Mouse (Mus musculus) spleen, postnatal 0 days (tissue): ENCODE measurements around the gene Mthfd1. TPM values are rescaled to one million over a fixed set of nuclear protein-coding genes. Genes with fewer than 3 reads are reported as not detected.

Source experiments
- polyA plus RNA-seq: library from polyadenylated mRNA; unstranded; fragments of >200 nt; fragmentation: Nextera tagmentation; extraction: Ambion mirVana; gene quantifications from 2 replicates; pipeline ENCODE4 v1.2.1, GENCODE M21; 2015

Gene Mthfd1
- 55.7 and 60.5 TPM in 2 replicates for polyA plus RNA-seq

DNA sequence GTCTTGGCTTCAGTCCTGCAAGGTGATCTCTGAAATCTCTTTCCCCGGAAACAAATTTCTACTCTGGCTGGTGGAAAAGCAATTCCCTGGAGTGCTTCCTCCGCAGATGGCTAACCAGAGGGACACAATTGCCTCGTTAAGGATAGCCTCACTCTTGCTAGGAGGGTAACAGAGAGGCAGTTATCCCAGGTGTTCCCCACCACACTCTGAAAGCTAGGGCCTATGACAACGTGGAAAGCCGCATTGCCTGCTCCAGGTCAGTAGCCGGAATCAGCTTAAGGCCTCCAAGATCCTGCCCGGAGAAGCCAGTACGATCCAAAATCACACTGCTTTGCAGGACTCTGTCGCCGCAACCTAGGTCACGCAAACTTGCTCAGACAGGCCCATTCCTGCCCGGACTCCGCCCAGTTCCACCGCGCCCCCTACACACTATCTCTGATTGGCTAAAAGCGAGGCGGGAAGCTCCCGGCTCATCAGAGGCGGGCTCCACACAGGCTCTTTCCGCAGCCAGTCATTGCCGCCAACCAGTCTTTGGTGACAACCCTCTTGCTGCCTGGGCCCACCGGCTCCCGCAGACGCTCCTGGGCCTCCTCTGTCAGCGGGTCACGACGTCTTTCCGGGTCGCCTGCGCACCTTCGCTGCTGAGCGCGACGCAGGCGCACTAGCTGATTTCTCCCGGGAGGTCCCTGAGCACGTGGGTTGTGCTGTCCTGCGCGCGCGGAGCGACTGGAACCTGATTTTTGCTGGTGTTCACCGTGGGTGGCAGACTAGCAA lies at the start of gene Mthfd1:
Mthfd1 (plus strand) TSS at position 574 of the 774 bp plus-strand sequence.

DNA sequence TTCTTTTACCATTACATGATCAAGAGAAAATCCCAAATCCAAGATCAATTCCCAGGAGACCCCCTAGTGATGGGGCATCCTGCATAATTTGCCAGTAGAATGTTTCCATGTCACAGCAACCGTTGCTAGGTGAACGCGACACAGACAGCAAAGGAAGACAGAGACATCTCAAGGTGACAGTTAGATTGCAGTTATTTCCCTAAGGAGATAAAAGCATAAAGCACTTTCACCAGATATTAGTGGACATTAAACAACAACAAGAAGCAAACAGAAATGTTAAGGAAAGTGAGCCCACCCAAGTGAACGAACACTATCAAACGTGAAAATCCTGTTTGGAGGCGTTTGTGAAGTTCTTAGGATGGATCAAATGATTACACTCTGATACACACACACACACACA lies 8.5 kb upstream of the Mthfd1 start, which contains the start of gene Tex21:
Tex21 (minus strand) TSS at position 101 of the 400 bp plus-strand sequence.

DNA sequence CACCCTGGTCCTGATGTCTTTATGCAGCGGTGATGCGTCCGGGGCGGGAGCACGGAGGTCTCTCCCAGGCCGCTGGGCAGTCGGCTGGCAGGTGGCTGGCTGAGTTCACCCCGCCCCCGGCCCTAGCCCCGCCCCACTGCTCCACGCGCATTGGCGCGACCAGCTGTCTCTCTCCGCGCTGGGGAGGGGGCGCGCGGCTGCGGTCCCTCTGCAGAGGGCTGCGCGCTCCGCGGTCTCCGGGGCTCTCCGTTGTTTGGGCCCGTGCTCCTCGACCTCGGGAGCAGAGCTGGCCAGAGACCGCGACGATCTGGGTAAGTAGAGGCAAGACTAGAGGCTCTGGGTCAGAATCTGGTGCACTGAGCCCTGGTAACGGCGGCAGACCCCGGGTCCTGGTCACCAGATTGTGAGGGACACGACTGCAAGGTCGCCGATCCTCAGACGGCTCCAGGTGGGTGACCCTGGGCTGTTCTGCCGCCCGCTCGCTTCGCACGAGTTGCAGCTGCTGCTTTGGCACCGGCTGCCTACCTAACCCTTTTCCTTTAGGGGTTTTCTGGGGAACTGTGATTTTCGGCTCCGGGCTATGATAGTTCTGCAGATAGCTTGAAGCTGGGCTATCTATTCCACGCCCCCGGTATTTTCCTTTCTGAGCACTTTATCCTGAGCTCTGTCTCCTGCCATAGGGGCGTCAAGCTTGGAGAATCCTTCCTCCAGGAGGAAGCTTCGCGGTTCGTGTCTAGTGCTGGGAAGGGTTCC lies 69.8 kb downstream of the Mthfd1 start, which contains the start of gene Akap5:
Akap5 (plus strand) TSS at position 213 of the 753 bp plus-strand sequence.

Other genes with a start within 250 kb of the Mthfd1 start
- gene Esr2, start 78.0 kb upstream of the Mthfd1 start, polyA plus RNA-seq: 0.10 and 0.17 TPM in 2 replicates
- 0.16 and 0.18 TPM in 2 replicates for gene Tex21, start 8.6 kb upstream of the Mthfd1 start, polyA plus RNA-seq
- gene Akap5, start 69.6 kb downstream of the Mthfd1 start, polyA plus RNA-seq: 0.63 and 0.74 TPM in 2 replicates
- gene Zbtb25, start 114.3 kb downstream of the Mthfd1 start, polyA plus RNA-seq: 11.7 and 12.0 TPM in 2 replicates
- gene Zbtb1, start 115.0 kb downstream of the Mthfd1 start, polyA plus RNA-seq: 6.0 and 6.1 TPM in 2 replicates
- 4.8 and 6.8 TPM in 2 replicates for gene Hspa2, start 148.9 kb downstream of the Mthfd1 start, polyA plus RNA-seq
- 0.39 and 0.51 TPM in 2 replicates for gene Ppp1r36, start 162.2 kb downstream of the Mthfd1 start, polyA plus RNA-seq